Mouse (Mus musculus): ENCODE results near the gene Foxc2. TPM values are rescaled to one million over a fixed set of nuclear protein-coding genes. Genes with fewer than 3 reads are reported as not detected.
"Not testable (repeated sequence)": the region's sequence is repeated elsewhere in the genome, so short reads cannot be mapped to it uniquely, and the experiment has no call there.

Gene Foxc2
- polyA plus RNA-seq, 1 experiment from 2014 or later: 0.80 TPM

DNA sequence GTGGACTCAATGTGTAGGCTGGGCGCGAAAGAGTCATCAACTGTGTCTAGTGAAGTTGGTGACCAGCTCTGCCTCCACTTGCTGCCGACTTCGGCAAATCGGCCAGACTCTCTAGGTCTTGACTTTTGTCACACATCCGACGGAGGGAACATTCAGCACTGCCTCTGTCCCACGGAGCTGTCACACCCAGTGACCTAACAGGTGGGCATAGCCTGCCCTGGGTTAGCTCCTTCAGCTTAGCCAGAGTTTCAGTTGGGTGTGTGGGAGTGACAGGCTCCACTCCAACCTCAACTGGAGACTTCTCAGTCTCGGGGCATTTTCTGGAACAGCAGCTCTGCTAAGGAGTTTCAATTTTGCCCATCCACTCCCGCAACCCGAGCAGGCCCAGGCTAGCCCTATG, 18.5 kb downstream of the Foxc2 start:
- WGBS: 89% methylated on average over 11 of the region's 11 CpGs
- no peaks in the 10 kb centered on the region for H3K4me1 ChIP-seq (replicated peaks)
- no peak for ATAC-seq

DNA sequence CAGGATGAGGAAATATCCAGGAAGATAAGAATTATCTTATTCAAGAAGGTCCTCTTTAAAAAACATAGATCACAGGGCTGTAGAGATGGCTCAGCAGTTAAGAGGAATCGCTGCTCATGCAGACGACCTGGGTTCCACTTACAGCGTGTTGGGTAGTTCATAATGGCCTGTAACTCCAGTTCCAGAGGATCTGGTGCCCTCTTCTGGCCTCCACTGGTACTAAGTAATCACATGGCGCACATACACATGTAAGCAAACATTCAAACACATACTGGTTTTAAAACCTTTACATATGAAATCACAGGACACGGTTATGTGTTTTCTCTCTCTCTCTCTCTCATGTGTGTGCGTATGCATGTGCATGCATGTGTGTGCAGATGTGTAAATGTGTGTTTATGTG, 20.9 kb downstream of the Foxc2 start:
- Histone ChIP-seq H3K4me1 (replicated peaks) (no peaks in the 10 kb centered on the region), H3K4me2 (replicated peaks) (no peak overlapping the region), H3K4me3 (replicated peaks) (no peak overlapping the region), H3K27ac (no peak overlapping the region), H3K9me3 (no peaks in the 10 kb centered on the region), H3K27me3 (replicated peaks) (peaks cover 3% of the 10 kb centered on the region; the same call in 1 of the 2 replicates), H3K9ac (no peak overlapping the region), H3K36me3 (no peaks in the 10 kb centered on the region)
- ATAC-seq: no peak
- WGBS: 93% methylated on average over 6 of the region's 6 CpGs

More for the DNA sequence above, 18.5 kb downstream of the Foxc2 start:
- Histone ChIP-seq H3K9me3 (no peaks in the 10 kb centered on the region), H3K27me3 (replicated peaks) (peaks cover 18% of the 10 kb centered on the region), H3K27ac (no peak overlapping the region), H3K4me3 (replicated peaks) (no peak overlapping the region), H3K9ac (no peak overlapping the region), H3K36me3 (no peaks in the 10 kb centered on the region), H3K4me2 (replicated peaks) (no peak overlapping the region)

DNA sequence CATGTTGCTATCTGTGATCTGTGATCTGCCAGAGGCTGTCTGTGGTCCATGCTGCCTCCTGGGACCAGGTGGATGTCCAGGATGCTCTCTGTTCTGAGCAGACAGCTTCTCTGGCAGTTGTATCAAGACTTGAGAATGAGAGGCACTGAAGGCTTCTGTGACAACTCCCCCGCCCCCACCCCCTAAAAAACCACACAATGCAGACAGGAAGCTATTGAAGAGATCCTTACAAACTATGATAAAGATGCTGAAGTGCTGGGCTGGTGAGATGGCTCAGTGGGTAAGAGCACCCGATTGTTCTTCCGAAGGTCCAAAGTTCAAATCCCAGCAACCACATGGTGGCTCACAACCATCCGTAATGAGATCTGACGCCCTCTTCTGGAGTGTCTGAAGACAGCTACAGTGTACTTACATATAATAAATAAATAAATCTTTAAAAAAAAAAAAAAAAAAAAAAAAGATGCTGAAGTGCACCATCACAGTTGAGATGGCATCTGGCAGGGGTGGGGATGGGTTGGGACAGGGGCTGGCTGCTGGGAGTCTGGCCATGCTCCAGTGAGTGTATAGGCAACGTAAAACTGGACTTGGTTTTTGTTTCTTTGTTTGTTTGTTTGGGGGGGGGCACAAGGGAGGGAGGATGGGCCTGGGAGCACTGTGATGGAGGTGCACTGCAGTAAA, 29.6 kb downstream of the Foxc2 start:
- not testable (repeated sequence) for ATAC-seq
- WGBS: 61% methylated on average over 4 of the region's 6 CpGs

DNA sequence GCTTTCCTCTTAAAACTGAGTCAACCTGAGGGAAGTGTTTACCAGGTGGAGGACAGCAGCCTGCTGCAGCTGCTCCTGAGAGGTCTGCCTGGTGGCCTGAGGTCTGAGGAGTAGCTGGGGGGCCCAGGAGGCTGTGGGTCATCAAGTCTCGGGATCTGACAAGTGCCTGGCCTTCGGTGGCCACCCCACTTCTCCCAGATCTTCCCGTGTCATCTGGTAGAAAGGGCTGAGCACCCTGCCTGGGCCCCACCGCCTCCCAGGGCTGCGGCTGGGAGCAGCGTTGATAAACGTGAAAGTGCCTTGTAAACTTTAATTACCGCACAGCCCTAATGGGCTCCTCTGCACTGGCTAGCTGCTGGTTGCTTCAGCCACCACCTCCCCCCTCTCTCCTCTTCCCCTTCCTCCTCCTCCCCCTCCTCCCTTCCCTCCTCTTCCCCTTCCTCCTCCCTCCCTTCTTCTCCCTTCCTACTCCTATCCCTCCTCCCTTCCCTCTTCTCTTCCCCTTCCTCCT, 32.7 kb downstream of the Foxc2 start:
- Histone ChIP-seq H3K9me3 (no peaks in the 10 kb centered on the region), H3K4me3 (replicated peaks) (no peak overlapping the region), H3K4me2 (replicated peaks) (no peak overlapping the region), H3K9ac (no peak overlapping the region), H3K36me3 (no peaks in the 10 kb centered on the region), H3K27me3 (replicated peaks) (no peaks in the 10 kb centered on the region), H3K27ac (no peak overlapping the region), H3K4me1 (replicated peaks) (peaks cover 6% of the 10 kb centered on the region; the same call in 1 of the 2 replicates)
- 0 out of 2 replicates have a peak, but pooled peaks have one; percentile 53 for ATAC-seq
- WGBS: 6% methylated on average over 8 of the region's 8 CpGs

More for the DNA sequence above, 29.6 kb downstream of the Foxc2 start:
- not testable (repeated sequence) for H3K4me3 ChIP-seq (replicated peaks); H3K4me1 ChIP-seq (replicated peaks); H3K36me3 ChIP-seq; H3K9me3 ChIP-seq; H3K9ac ChIP-seq; H3K27ac ChIP-seq; H3K27me3 ChIP-seq (replicated peaks); H3K4me2 ChIP-seq (replicated peaks)

DNA sequence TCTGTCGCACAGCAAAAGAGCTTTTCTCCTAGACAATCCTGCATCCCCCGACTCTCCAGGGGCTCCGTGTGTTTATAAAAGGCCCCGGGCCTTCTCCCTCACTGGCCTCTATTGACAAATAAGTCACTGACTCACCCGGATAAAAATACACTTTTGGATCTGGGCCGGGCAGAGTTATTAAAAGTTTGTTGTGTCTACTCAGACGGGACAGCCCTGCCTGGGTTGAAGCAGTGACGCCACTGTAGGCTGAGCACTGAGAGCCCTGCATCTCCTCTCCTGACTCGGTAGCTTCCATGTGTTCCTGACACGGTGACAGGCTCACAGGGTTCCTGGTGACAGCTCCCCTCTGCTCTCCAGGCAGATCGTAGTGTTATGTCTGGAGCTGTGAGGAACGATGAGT, 36.4 kb downstream of the Foxc2 start:
- H3K27me3 ChIP-seq (replicated peaks): 0 out of 2 replicates have a peak, but pooled peaks cover 4% of the 10 kb centered on the region
- peaks cover 6% of the 10 kb centered on the region; the same call in 1 of the 2 replicates for H3K4me1 ChIP-seq (replicated peaks)
- no peak overlapping the region for H3K9ac ChIP-seq
- H3K4me3 ChIP-seq (replicated peaks): no peak overlapping the region
- ATAC-seq: no peak
- no peak overlapping the region for H3K27ac ChIP-seq
- H3K9me3 ChIP-seq: no peaks in the 10 kb centered on the region
- H3K36me3 ChIP-seq: no peaks in the 10 kb centered on the region
- no peak overlapping the region for H3K4me2 ChIP-seq (replicated peaks)
- 39% methylated on average over 12 of the region's 12 CpGs for WGBS

DNA sequence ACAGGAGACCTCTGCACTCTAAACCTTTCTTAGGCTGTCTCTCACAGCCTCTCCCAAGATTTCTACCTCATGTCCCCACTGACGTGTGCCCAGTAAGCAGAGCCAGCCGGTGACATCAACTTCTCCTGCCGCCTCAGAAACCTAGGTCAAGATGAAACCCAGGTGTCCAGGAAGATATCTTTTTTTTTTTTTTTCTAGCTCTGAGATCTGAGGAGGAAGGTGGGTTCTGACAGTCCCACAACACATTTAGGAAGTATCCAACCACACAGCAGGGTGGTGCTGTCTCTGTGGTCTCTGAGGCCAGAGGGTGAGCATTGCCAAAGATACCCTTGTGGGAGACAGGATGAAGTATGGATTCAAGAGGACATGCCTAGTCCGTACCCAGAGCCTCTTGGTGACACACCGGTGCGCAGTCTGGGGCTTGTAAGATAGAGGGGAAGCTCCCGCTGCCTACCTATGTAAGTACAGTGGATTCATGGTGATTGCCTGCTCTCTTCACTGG, 41.1 kb downstream of the Foxc2 start:
- Histone ChIP-seq H3K4me1 (replicated peaks) (no peaks in the 10 kb centered on the region), H3K27ac (no peak overlapping the region), H3K4me2 (replicated peaks) (no peak overlapping the region), H3K9ac (no peak overlapping the region), H3K36me3 (no peaks in the 10 kb centered on the region), H3K4me3 (replicated peaks) (no peak overlapping the region), H3K9me3 (no peaks in the 10 kb centered on the region), H3K27me3 (replicated peaks) (0 out of 2 replicates have a peak, but pooled peaks cover 8% of the 10 kb centered on the region)
- 85% methylated on average over 7 of the region's 7 CpGs for WGBS
- no peak for ATAC-seq

DNA sequence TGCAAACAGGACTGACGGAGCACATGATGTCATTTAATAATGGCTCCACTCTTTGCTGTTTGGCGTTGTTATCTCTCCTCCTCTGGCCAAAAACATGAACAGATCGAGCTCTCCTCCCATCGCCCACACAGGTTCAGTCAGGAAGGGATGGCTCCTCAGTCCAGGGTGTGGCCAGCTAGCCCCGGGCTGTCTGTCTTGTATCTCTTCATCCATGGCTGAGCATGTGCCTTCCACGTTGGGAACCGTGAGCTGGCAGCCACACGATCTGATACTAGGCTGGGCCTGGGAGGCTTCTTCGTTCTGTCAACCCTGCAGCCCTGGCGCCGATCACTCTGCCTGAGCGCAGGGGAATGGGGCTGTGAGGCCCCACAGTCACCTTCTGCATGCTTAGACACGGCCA, 42.8 kb downstream of the Foxc2 start:
- Histone ChIP-seq H3K9me3 (no peaks in the 10 kb centered on the region), H3K4me2 (replicated peaks) (no peak overlapping the region), H3K27ac (no peak overlapping the region), H3K27me3 (replicated peaks) (0 out of 2 replicates have a peak, but pooled peaks cover 8% of the 10 kb centered on the region), H3K4me3 (replicated peaks) (no peak overlapping the region), H3K4me1 (replicated peaks) (peaks cover 2% of the 10 kb centered on the region), H3K36me3 (no peaks in the 10 kb centered on the region), H3K9ac (no peak overlapping the region)
- ATAC-seq: no peak
- WGBS: 69% methylated on average over 13 of the region's 13 CpGs

DNA sequence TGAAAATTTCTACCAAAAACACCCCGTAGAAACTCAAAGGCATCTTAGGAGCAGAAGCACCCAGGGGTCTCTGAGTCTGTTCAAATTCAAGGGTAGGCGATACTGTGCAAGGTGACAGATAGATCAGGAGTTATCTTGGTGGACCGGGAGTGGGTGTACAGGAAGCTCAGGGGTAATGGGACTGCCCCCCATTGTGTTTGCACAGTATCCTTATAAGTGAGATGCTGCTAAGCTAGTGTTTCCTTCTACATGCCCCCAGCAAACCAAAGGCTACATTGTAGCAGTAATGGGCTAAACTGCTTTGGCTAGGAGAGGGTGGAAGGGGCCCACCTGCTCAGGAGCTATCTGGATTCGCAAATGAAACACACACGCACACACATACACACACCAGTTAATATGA, 45.5 kb downstream of the Foxc2 start:
- no peak overlapping the region for H3K4me2 ChIP-seq (replicated peaks)
- 0 out of 2 replicates have a peak, but pooled peaks cover 3% of the 10 kb centered on the region for H3K27me3 ChIP-seq (replicated peaks)
- H3K36me3 ChIP-seq: no peaks in the 10 kb centered on the region
- H3K27ac ChIP-seq: no peak overlapping the region
- H3K4me3 ChIP-seq (replicated peaks): no peak overlapping the region
- ATAC-seq: no peak
- no peaks in the 10 kb centered on the region for H3K9me3 ChIP-seq
- H3K4me1 ChIP-seq (replicated peaks): peaks cover 8% of the 10 kb centered on the region
- 83% methylated on average over 5 of the region's 5 CpGs for WGBS
- no peak overlapping the region for H3K9ac ChIP-seq

DNA sequence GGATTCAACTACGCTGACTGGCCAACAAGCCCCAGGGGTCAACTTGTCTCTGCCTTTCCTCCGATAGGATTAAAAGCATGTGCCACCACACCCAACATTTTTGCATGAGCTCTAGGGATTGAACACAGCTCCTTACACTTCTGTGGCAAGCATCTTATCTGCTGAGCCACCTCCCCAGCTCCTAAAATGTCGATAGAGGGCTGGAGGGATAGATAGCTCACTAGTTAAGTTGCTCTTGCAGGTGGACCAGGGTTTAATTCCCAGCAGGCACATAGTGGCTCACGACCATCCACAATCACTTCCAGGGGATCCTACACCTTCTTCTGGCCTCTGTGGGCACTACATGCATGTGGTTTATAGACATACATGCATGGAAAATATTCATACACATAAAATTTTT, 46.4 kb downstream of the Foxc2 start:
- no peak for ATAC-seq

DNA sequence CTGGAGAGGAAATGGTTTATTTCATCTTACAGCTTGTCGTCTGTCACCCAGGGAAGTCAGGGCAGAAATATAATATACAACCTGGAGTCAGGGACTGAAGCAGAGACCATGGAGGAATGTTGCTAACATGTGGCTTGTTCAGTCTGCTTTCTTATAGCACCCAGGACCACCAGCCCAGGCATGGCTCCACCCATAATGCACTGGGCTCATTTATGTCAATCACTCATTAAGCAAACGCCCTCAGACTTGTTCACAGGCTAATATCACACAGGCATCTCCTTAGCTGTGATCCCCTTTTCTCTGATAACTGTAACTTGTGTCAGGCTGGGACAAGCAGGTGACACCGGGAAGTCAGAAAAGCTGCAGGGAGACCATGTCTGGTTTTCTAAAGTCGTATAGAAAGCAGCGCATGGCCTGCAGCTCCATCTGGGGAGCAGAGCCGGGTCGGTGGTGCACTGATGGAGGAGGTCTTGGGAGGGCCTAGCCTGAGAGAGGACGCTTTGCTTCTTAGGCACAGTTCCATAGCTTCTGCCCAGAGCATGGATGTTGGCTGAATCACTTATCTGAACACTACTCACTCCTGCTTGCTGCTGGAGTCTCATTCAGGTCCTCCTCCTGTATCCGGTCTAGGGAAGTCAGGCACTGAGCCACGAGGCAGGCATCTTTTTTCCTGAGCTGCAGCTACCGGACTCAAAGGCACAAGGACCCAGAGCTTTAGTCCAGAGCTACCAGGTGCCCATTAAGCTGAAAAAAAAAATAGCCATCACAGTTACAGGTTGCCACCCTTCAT, 47.1 kb downstream of the Foxc2 start:
- no peak for ATAC-seq
- Histone ChIP-seq H3K4me3 (replicated peaks) (no peak overlapping the region), H3K4me2 (replicated peaks) (no peak overlapping the region), H3K9ac (no peak overlapping the region), H3K27me3 (replicated peaks) (0 out of 2 replicates have a peak, but pooled peaks cover 3% of the 10 kb centered on the region), H3K36me3 (no peaks in the 10 kb centered on the region), H3K27ac (no peak overlapping the region; the same call in 1 of the 2 replicates), H3K9me3 (no peaks in the 10 kb centered on the region), H3K4me1 (replicated peaks) (peaks cover 15% of the 10 kb centered on the region)
- WGBS: 66% methylated on average over 11 of the region's 11 CpGs

More for the DNA sequence above, 46.4 kb downstream of the Foxc2 start:
- no peak overlapping the region for H3K4me2 ChIP-seq (replicated peaks)
- peaks cover 8% of the 10 kb centered on the region for H3K4me1 ChIP-seq (replicated peaks)
- no peaks in the 10 kb centered on the region for H3K36me3 ChIP-seq
- H3K27ac ChIP-seq: no peak overlapping the region
- H3K9me3 ChIP-seq: no peaks in the 10 kb centered on the region
- no peak overlapping the region for H3K4me3 ChIP-seq (replicated peaks)
- H3K9ac ChIP-seq: no peak overlapping the region
- 0 out of 2 replicates have a peak, but pooled peaks cover 3% of the 10 kb centered on the region for H3K27me3 ChIP-seq (replicated peaks)
- WGBS: 75% methylated on average over 4 of the region's 4 CpGs

DNA sequence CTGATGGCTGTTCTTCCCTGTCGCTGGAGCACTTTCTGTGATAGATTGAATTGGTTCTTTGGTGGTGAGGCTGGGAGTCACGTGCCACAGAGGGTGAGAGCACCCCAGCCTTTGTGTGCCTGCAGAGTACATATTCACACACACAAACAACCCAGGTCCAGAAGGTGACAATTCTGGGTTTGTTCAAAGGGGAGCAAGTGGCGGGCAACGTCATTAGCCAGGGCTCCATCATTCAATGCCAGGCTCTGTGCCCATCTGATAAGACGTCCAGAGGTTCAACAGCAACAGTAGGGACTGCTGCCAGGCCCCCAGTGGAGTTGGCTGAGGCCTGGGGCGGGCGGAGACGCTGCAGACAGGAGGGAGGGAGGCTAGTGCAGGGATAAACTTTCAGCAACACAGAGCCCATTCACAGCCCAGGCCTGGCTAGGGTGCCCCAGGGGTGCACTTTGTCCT, 48.1 kb downstream of the Foxc2 start:
- Histone ChIP-seq H3K27ac (no peak overlapping the region), H3K4me2 (replicated peaks) (no peak overlapping the region), H3K9ac (no peak overlapping the region), H3K36me3 (no peaks in the 10 kb centered on the region), H3K4me3 (replicated peaks) (no peak overlapping the region), H3K4me1 (replicated peaks) (peaks cover 16% of the 10 kb centered on the region), H3K9me3 (no peaks in the 10 kb centered on the region), H3K27me3 (replicated peaks) (0 out of 2 replicates have a peak, but pooled peaks cover 3% of the 10 kb centered on the region)
- WGBS: 50% methylated on average over 8 of the region's 8 CpGs
- ATAC-seq: 0 out of 2 replicates have a peak, but pooled peaks have one; percentile 47

DNA sequence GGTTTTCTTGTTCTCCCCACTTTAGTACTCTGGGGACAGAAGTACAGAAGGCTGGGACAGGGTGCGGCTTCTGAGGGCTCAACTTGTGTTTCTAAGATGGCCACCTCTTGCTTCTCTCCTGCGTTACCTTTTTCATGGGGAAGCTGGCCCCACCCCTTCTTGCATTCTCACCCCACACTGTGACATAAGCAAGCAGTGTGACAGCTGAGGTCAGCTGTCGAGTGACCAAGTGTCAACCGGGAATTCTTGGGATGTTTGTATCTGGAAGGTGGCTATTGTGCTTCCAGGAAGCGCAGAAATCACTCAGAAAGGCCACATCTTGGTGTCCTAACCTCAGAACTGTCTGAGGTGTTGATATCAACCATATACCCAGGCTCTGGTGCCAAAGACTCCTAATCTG, 52.1 kb downstream of the Foxc2 start:
- Histone ChIP-seq H3K9me3 (no peaks in the 10 kb centered on the region), H3K4me1 (replicated peaks) (peaks cover 21% of the 10 kb centered on the region), H3K4me3 (replicated peaks) (no peak overlapping the region), H3K27me3 (replicated peaks) (no peaks in the 10 kb centered on the region; the same call in 1 of the 2 replicates), H3K36me3 (no peaks in the 10 kb centered on the region), H3K4me2 (replicated peaks) (no peak overlapping the region), H3K9ac (no peak overlapping the region), H3K27ac (no peak overlapping the region)
- ATAC-seq: no peak
- 65% methylated on average over 5 of the region's 5 CpGs for WGBS

Measured in intestine, embryonic 15.5 days (tissue).